Mouse (Mus musculus) ES-Bruce4 (cell line): ENCODE measurements at regions not wholly inside any gene's neighbourhood (a gene's known extent, or its start where the extent isn't known, plus 50 kb on each side); places are given as distances from the start of the nearest gene placed in this dataset.

Source experiments
- H3K27ac ChIP-seq: 2 replicates; pipeline ENCODE4 v1.5.1; 2012; ENCODE audit warnings: low read length, inconsistent platforms; ENCODE audit not compliant: insufficient read depth
- H3K27me3 ChIP-seq: 2 replicates; pipeline ENCODE4 v1.6.1; 2012; ENCODE audit warnings: mild to moderate bottlenecking, low read length, inconsistent platforms; ENCODE audit not compliant: control insufficient read depth, poor library complexity, insufficient read depth, severe bottlenecking
- H3K36me3 ChIP-seq: 2 replicates; pipeline ENCODE4 v1.6.1; 2012; ENCODE audit warnings: inconsistent platforms, mild to moderate bottlenecking, low read length, moderate library complexity; ENCODE audit not compliant: control insufficient read depth, poor library complexity, insufficient read depth, severe bottlenecking
- H3K4me1 ChIP-seq: one replicate; pipeline ENCODE4 v1.8.1; 2011; ENCODE audit warnings: low read length; ENCODE audit not compliant: control insufficient read depth, insufficient read depth
- H3K4me3 ChIP-seq: 2 replicates; pipeline ENCODE4 v1.5.1; 2011; ENCODE audit warnings: low read depth, mild to moderate bottlenecking, low read length
- H3K9ac ChIP-seq: 2 replicates; pipeline ENCODE4 v1.6.1; 2012; ENCODE audit warnings: low read depth, mild to moderate bottlenecking, inconsistent platforms; ENCODE audit not compliant: poor library complexity, severe bottlenecking
- H3K9me3 ChIP-seq: replicated peaks from 2 replicates; pipeline ENCODE4 v1.6.1; 2012; ENCODE audit warnings: mild to moderate bottlenecking, low read length, inconsistent platforms; ENCODE audit not compliant: control insufficient read depth, poor library complexity, insufficient read depth, severe bottlenecking
- CTCF ChIP-seq: IDR thresholded peaks from one replicate; pipeline ENCODE4 v1.8.1; 2011; ENCODE audit warnings: low read depth, low read length
- EP300 ChIP-seq: IDR thresholded peaks from 2 replicates; pipeline ENCODE4 v1.6.1; 2011; ENCODE audit warnings: low read depth, low read length; ENCODE audit not compliant: insufficient read depth
- POLR2A ChIP-seq: IDR thresholded peaks from one replicate; pipeline ENCODE4 v1.8.1; 2011; ENCODE audit warnings: low read length; ENCODE audit not compliant: insufficient read depth

GRCm38 (mm10) chr17:45904251-45904650 lies 127.9 kb downstream of the Vegfa start:
- no peak for TF ChIP-seq EP300
- TF ChIP-seq CTCF, result no peak
- no peak for TF ChIP-seq POLR2A

GRCm38 (mm10) chr17:45903294-45903693 lies 128.9 kb downstream of the Vegfa start:
- H3K27me3 ChIP-seq, result no peaks in the 10 kb centered on the region
- no peak overlapping the region for H3K9ac ChIP-seq
- TF ChIP-seq POLR2A, result no peak
- TF ChIP-seq EP300, result no peak
- TF ChIP-seq CTCF, result no peak
- H3K4me3 ChIP-seq, result no peak overlapping the region
- H3K9me3 ChIP-seq, result no peaks in the 10 kb centered on the region
- no peaks in the 10 kb centered on the region for H3K36me3 ChIP-seq
- no peak overlapping the region for H3K27ac ChIP-seq
- H3K4me1 ChIP-seq, result peaks cover 4% of the 10 kb centered on the region

More at GRCm38 (mm10) chr17:45904251-45904650, 127.9 kb downstream of the Vegfa start:
- Histone ChIP-seq H3K36me3 (no peaks in the 10 kb centered on the region), H3K9me3 (no peaks in the 10 kb centered on the region), H3K27ac (no peak overlapping the region), H3K4me3 (no peak overlapping the region), H3K27me3 (no peaks in the 10 kb centered on the region), H3K4me1 (peaks cover 4% of the 10 kb centered on the region), H3K9ac (no peak overlapping the region)

GRCm38 (mm10) chr17:45902668-45903067 lies 129.5 kb downstream of the Vegfa start:
- Histone ChIP-seq H3K9ac (no peak overlapping the region), H3K27me3 (no peaks in the 10 kb centered on the region), H3K4me1 (peaks cover 4% of the 10 kb centered on the region), H3K4me3 (no peak overlapping the region), H3K9me3 (no peaks in the 10 kb centered on the region), H3K36me3 (no peaks in the 10 kb centered on the region), H3K27ac (no peak overlapping the region)
- TF ChIP-seq POLR2A (no peak), CTCF (no peak), EP300 (no peak)

GRCm38 (mm10) chr17:45896922-45897302 lies 135.3 kb downstream of the Vegfa start:
- H3K36me3 ChIP-seq, result no peaks in the 10 kb centered on the region
- H3K9me3 ChIP-seq, result no peaks in the 10 kb centered on the region
- no peak overlapping the region for H3K4me3 ChIP-seq
- no peaks in the 10 kb centered on the region for H3K27me3 ChIP-seq
- H3K9ac ChIP-seq, result no peak overlapping the region
- no peak for TF ChIP-seq EP300
- no peak for TF ChIP-seq POLR2A
- no peak for TF ChIP-seq CTCF
- no peaks in the 10 kb centered on the region for H3K4me1 ChIP-seq
- no peak overlapping the region for H3K27ac ChIP-seq

- Histone ChIP-seq H3K27me3 (no peaks in the 10 kb centered on the region), H3K36me3 (no peaks in the 10 kb centered on the region), H3K27ac (no peak overlapping the region), H3K4me3 (no peak overlapping the region), H3K9ac (no peak overlapping the region), H3K4me1 (no peaks in the 10 kb centered on the region), H3K9me3 (no peaks in the 10 kb centered on the region)
- TF ChIP-seq POLR2A (no peak), EP300 (no peak), CTCF (no peak)
These were observed 135.8 kb downstream of the Vegfa start for GRCm38 (mm10) chr17:45896142-45896921.

- TF ChIP-seq POLR2A, result no peak
- H3K9me3 ChIP-seq, result no peaks in the 10 kb centered on the region
- no peak overlapping the region for H3K27ac ChIP-seq
These were observed 138.0 kb downstream of the Vegfa start for GRCm38 (mm10) chr17:45894166-45894565.

More at GRCm38 (mm10) chr17:45894166-45894565, 138.0 kb downstream of the Vegfa start:
- H3K4me1 ChIP-seq, result no peaks in the 10 kb centered on the region
- no peak overlapping the region for H3K4me3 ChIP-seq
- H3K27me3 ChIP-seq, result no peaks in the 10 kb centered on the region
- H3K36me3 ChIP-seq, result no peaks in the 10 kb centered on the region
- no peak overlapping the region for H3K9ac ChIP-seq
